Mouse (Mus musculus): ENCODE measurements around the gene Gstp1. TPM values are rescaled to one million over a fixed set of nuclear protein-coding genes. Genes with fewer than 3 reads are reported as not detected.

The Gstp1 gene
- polyA plus RNA-seq, 1 experiment: 225 TPM

DNA sequence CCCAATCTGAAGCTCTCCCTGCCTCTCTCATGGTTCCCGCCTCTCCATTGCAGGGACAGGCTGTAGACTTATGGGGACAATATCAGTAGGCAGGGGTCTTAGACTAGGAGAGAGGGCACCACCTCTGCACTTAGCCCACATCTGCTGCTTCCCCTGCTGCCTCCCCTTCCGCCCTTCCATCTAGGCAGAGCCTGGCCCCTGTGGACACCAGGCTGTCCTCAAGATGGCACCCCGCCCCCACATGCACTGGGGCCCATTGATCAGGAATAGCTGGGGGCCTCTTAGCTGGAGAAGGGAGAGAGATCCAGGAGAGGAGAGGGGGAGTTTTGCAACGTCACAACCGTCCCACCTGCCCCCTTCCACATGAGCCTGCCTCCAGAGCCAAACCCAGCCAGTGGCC, 45.4 kb downstream of the Gstp1 start, which contains the start of gene Tbx10:
Gene Tbx10, plus strand, starts transcription at position 337 of the 400 bp plus-strand sequence.
- TF ChIP-seq POLR2A (IDR thresholded peaks at IDR 0.05; ENCODE audit: low read depth, low read length): no peak
- H3K4me1 ChIP-seq (ENCODE audit: control insufficient read depth, insufficient read depth, low read length): no peaks in the 10 kb centered on the region
- no peak within 1 kb of the TSS for H3K27ac ChIP-seq (ENCODE audit: insufficient read depth, low read length)
- H3K4me3 ChIP-seq (ENCODE audit: insufficient read depth, low read length): no peak within 1 kb of the TSS

DNA sequence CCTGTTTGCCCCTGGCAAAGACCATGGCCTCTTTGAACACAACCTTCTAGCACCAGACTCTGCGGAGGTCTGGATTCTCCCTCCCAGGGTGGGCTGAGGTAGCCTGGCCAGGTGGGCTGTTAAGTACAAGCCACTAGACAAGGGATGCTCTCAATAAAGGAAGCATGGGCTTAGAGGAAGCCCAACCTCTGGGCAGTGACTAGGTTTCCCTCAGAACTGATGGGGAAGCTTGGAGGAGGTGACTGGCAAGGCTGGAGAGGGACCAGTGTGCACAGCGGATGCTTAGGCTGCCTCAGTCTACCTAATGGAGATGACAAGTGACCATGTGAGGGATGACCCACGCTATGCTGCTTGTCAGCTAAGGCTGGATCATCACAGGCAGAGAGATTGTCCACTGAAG, 45.8 kb downstream of the Gstp1 start:
- TF ChIP-seq POLR2A (IDR thresholded peaks at IDR 0.05; ENCODE audit: low read depth, low read length): no peak
- no peak for TF ChIP-seq CTCF (IDR thresholded peaks at IDR 0.05; ENCODE audit: borderline replicate concordance, insufficient read depth, low read length)
- Histone ChIP-seq H3K4me3 (ENCODE audit: insufficient read depth, low read length) (no peak overlapping the region), H3K4me1 (ENCODE audit: control insufficient read depth, insufficient read depth, low read length) (no peaks in the 10 kb centered on the region), H3K27ac (ENCODE audit: insufficient read depth, low read length) (no peak overlapping the region)

DNA sequence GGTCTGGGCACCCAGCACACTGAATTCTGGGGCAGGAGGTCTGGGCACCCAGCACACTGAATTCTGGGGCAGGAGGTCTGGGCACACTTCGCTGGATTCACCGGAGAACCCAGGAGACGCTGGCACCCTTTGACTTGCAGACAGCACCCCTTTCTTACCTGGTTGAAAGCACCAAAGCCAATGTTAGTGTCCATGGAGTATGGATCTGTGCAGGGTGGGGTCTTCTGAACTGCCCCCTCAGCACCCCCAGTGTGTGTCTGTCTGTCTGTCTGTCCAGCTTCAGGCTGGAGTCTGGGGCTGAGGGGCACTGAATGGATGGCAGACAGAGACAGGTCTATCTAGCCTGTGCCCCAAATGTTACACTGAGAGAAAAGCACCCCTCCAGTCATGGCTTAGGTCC, 46.2 kb downstream of the Gstp1 start:
- Histone ChIP-seq H3K4me1 (ENCODE audit: control insufficient read depth, insufficient read depth, low read length) (peaks cover 3% of the 10 kb centered on the region; the same call in 1 of the 2 replicates), H3K27ac (ENCODE audit: insufficient read depth, low read length) (no peak overlapping the region), H3K4me3 (ENCODE audit: insufficient read depth, low read length) (no peak overlapping the region)
- no peak for TF ChIP-seq POLR2A (IDR thresholded peaks at IDR 0.05; ENCODE audit: low read depth, low read length)

DNA sequence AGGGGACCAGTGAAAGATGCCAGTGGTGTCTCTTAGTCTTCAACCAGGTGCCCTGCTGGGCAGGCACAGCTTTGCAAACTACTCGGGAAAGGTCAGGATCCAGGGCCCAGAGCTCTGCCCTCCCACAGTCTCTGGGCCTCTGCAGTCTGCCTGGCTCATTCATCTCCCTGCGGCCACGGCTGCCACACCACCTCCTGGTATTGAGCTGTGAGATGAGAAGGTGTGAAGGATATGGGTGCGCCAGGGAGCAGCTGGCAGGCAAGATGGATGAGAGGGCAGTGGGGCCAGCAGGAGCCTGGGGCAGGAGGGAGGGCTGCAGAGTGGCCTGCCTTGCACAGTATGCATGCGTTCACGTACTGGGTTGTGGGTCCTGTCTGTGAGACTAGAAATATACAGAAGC, 47.0 kb downstream of the Gstp1 start:
- Histone ChIP-seq H3K4me3 (ENCODE audit: insufficient read depth, low read length) (no peak overlapping the region), H3K4me1 (ENCODE audit: control insufficient read depth, insufficient read depth, low read length) (peaks cover 5% of the 10 kb centered on the region; the same call in 1 of the 2 replicates), H3K27ac (ENCODE audit: insufficient read depth, low read length) (no peak overlapping the region)
- TF ChIP-seq CTCF (IDR thresholded peaks at IDR 0.05; ENCODE audit: borderline replicate concordance, insufficient read depth, low read length) (no peak), POLR2A (IDR thresholded peaks at IDR 0.05; ENCODE audit: low read depth, low read length) (no peak)

DNA sequence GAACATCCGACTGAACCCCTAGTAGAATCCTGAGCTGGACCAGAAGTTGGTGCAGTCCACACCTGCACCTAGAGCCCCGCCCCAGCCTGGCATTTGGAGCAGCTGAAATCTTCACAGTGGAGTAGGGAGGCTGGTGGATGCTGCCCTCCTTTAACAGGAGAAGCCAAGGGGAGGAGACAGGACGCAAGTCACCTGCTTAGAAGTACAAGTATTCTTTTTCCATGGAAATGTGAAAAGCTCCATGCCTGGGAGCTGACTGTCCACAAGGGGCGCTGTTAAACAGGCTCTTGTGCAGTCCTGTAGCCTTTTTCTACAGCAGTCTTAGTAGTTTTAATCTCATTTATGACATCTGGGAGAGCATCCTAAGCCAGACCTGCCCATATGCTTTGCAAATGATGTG, 49.0 kb downstream of the Gstp1 start:
- Histone ChIP-seq H3K4me3 (ENCODE audit: insufficient read depth, low read length) (no peak overlapping the region), H3K27ac (ENCODE audit: insufficient read depth, low read length) (no peak overlapping the region), H3K4me1 (ENCODE audit: control insufficient read depth, insufficient read depth, low read length) (peaks cover 5% of the 10 kb centered on the region; the same call in 1 of the 2 replicates)
- no peak for TF ChIP-seq POLR2A (IDR thresholded peaks at IDR 0.05; ENCODE audit: low read depth, low read length)
- TF ChIP-seq CTCF (IDR thresholded peaks at IDR 0.05; ENCODE audit: borderline replicate concordance, insufficient read depth, low read length): no peak

DNA sequence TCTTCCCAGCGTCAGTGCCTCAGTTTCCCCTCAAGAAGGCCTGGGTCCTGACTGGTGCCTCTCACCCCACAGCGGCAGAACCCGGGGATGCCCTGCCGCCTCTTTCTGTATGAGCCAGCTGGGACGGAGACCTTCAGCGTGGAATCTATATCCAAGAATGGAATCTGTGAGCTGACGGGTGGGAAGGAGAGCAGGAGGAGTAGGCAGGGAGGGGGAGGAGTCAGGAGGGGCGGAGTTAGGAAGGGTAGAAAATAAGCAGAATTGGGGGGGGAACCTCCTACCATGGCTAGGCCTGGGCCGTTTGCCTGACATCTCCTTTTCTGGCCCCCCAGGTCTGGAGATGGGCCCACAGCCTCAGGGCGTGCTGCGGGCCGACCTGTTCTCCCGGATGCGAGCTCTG, 49.7 kb downstream of the Gstp1 start:
- no peak for TF ChIP-seq CTCF (IDR thresholded peaks at IDR 0.05; ENCODE audit: borderline replicate concordance, insufficient read depth, low read length)
- no peak for TF ChIP-seq POLR2A (IDR thresholded peaks at IDR 0.05; ENCODE audit: low read depth, low read length)
- peaks cover 5% of the 10 kb centered on the region; the same call in 1 of the 2 replicates for H3K4me1 ChIP-seq (ENCODE audit: control insufficient read depth, insufficient read depth, low read length)
- H3K4me3 ChIP-seq (ENCODE audit: insufficient read depth, low read length): no peak overlapping the region
- H3K27ac ChIP-seq (ENCODE audit: insufficient read depth, low read length): no peak overlapping the region

DNA sequence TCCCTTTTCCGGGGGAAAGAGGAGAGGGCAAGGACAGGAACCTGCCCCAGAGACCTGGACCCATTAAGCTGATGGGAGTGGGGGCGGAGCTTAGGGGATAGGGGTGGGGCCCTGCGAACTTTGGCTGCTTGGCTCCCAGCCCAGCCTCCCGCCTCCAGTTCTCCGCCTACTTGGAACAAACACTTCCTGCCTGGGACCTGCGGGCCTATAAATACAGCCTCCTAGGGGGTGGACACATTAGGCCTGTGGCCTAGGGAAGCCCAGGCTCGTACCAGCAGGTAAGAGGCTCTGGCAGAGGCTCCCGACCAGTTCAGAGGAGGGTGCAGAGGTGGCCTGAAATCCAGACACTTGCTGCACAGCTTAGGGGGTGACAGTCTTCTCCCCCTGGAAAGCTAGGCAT, 51.5 kb downstream of the Gstp1 start, which contains the start of gene Acy3:
Gene Acy3, plus strand, starts transcription at position 237 of the 400 bp plus-strand sequence.
- peak; percentile 75 for TF ChIP-seq POLR2A (IDR thresholded peaks at IDR 0.05; ENCODE audit: low read depth, low read length)
- TF ChIP-seq CTCF (IDR thresholded peaks at IDR 0.05; ENCODE audit: borderline replicate concordance, insufficient read depth, low read length): no peak
- H3K4me3 ChIP-seq (ENCODE audit: insufficient read depth, low read length): no peak within 1 kb of the TSS
- H3K27ac ChIP-seq (ENCODE audit: insufficient read depth, low read length): no peak within 1 kb of the TSS
- peaks cover 5% of the 10 kb centered on the region; the same call in 1 of the 2 replicates for H3K4me1 ChIP-seq (ENCODE audit: control insufficient read depth, insufficient read depth, low read length)

Other genes starting within 250 kb of the Gstp1 start
- 48.4 and 65.0 TPM in 2 replicates for gene Chka, start 186.2 kb downstream of the Gstp1 start, polyA plus RNA-seq (2011; ENCODE audit: insufficient read length, low read depth, missing spikeins)
- gene Tcirg1, start 130.9 kb downstream of the Gstp1 start, polyA plus RNA-seq (2011; ENCODE audit: insufficient read length, low read depth, missing spikeins): 56.8 and 60.7 TPM in 2 replicates
- 97.0 and 108 TPM in 2 replicates for gene Ndufs8, start 125.2 kb downstream of the Gstp1 start, polyA plus RNA-seq (2011; ENCODE audit: insufficient read length, low read depth, missing spikeins)
- 3.8 and 4.3 TPM in 2 replicates for gene Aldh3b1, start 108.2 kb downstream of the Gstp1 start, polyA plus RNA-seq (2011; ENCODE audit: insufficient read length, low read depth, missing spikeins)
- 34.5 and 44.9 TPM in 2 replicates for gene Unc93b1, start 102.8 kb downstream of the Gstp1 start, polyA plus RNA-seq (2011; ENCODE audit: insufficient read length, low read depth, missing spikeins)
- gene Aldh3b3, start 79.3 kb downstream of the Gstp1 start, polyA plus RNA-seq (2011; ENCODE audit: insufficient read length, low read depth, missing spikeins): not detected in 2 replicates
- not detected in 2 replicates for gene Aldh3b2, start 65.7 kb downstream of the Gstp1 start, polyA plus RNA-seq (2011; ENCODE audit: insufficient read length, low read depth, missing spikeins)
- gene Acy3, start 51.4 kb downstream of the Gstp1 start, polyA plus RNA-seq (2011; ENCODE audit: insufficient read length, low read depth, missing spikeins): 4.9 and 7.7 TPM in 2 replicates
- not detected in 2 replicates for gene Tbx10, start 45.2 kb downstream of the Gstp1 start, polyA plus RNA-seq (2011; ENCODE audit: insufficient read length, low read depth, missing spikeins)
- gene Nudt8, start 37.4 kb downstream of the Gstp1 start, polyA plus RNA-seq (2011; ENCODE audit: insufficient read length, low read depth, missing spikeins): 18.5 and 19.7 TPM in 2 replicates
- 2.1 TPM in 2 replicates for gene Gm49405, start 37.4 kb downstream of the Gstp1 start, polyA plus RNA-seq (2011; ENCODE audit: insufficient read length, low read depth, missing spikeins)
- gene Doc2g, start 34.7 kb downstream of the Gstp1 start, polyA plus RNA-seq (2011; ENCODE audit: insufficient read length, low read depth, missing spikeins): 2.1 and 3.2 TPM in 2 replicates
- 64.3 and 74.1 TPM in 2 replicates for gene Ndufv1, start 25.2 kb downstream of the Gstp1 start, polyA plus RNA-seq (2011; ENCODE audit: insufficient read length, low read depth, missing spikeins)
- 1.7 and 3.1 TPM in 2 replicates for gene Gstp2, start 8.0 kb upstream of the Gstp1 start, polyA plus RNA-seq (2011; ENCODE audit: insufficient read length, low read depth, missing spikeins)
- not detected in 2 replicates for gene Gstp3, start 21.6 kb upstream of the Gstp1 start, polyA plus RNA-seq (2011; ENCODE audit: insufficient read length, low read depth, missing spikeins)
- not detected in 2 replicates for gene Cabp2, start 43.6 kb upstream of the Gstp1 start, polyA plus RNA-seq (2011; ENCODE audit: insufficient read length, low read depth, missing spikeins)
- 25.1 and 32.1 TPM in 2 replicates for gene Cdk2ap2, start 59.2 kb upstream of the Gstp1 start, polyA plus RNA-seq (2011; ENCODE audit: insufficient read length, low read depth, missing spikeins)
- gene Pitpnm1, start 62.0 kb upstream of the Gstp1 start, polyA plus RNA-seq (2011; ENCODE audit: insufficient read length, low read depth, missing spikeins): 14.5 and 19.5 TPM in 2 replicates
- 63.9 and 72.7 TPM in 2 replicates for gene Aip, start 87.9 kb upstream of the Gstp1 start, polyA plus RNA-seq (2011; ENCODE audit: insufficient read length, low read depth, missing spikeins)
- gene Gpr152, start 101.8 kb upstream of the Gstp1 start, polyA plus RNA-seq (2011; ENCODE audit: insufficient read length, low read depth, missing spikeins): not detected in 2 replicates
- not detected in 2 replicates for gene Cabp4, start 106.0 kb upstream of the Gstp1 start, polyA plus RNA-seq (2011; ENCODE audit: insufficient read length, low read depth, missing spikeins)
- 143 and 179 TPM in 2 replicates for gene Coro1b, start 110.6 kb upstream of the Gstp1 start, polyA plus RNA-seq (2011; ENCODE audit: insufficient read length, low read depth, missing spikeins)
- gene Ptprcap, start 115.6 kb upstream of the Gstp1 start, polyA plus RNA-seq (2011; ENCODE audit: insufficient read length, low read depth, missing spikeins): 0.50 TPM in 1 of 2 replicates, not detected in the other
- 18.7 and 35.9 TPM in 2 replicates for gene Rps6kb2, start 125.4 kb upstream of the Gstp1 start, polyA plus RNA-seq (2011; ENCODE audit: insufficient read length, low read depth, missing spikeins)
- 3.3 and 4.4 TPM in 2 replicates for gene Carns1, start 137.5 kb upstream of the Gstp1 start, polyA plus RNA-seq (2011; ENCODE audit: insufficient read length, low read depth, missing spikeins)
- gene Tbc1d10c, start 153.3 kb upstream of the Gstp1 start, polyA plus RNA-seq (2011; ENCODE audit: insufficient read length, low read depth, missing spikeins): 0.25 and 0.42 TPM in 2 replicates
- gene Ppp1ca, start 154.1 kb upstream of the Gstp1 start, polyA plus RNA-seq (2011; ENCODE audit: insufficient read length, low read depth, missing spikeins): 327 and 340 TPM in 2 replicates
- gene Rad9a, start 163.7 kb upstream of the Gstp1 start, polyA plus RNA-seq (2011; ENCODE audit: insufficient read length, low read depth, missing spikeins): 25.5 and 32.3 TPM in 2 replicates
- 15.2 and 16.8 TPM in 2 replicates for gene Clcf1, start 176.3 kb upstream of the Gstp1 start, polyA plus RNA-seq (2011; ENCODE audit: insufficient read length, low read depth, missing spikeins)
- gene AC109138.7, start 176.4 kb upstream of the Gstp1 start, polyA plus RNA-seq (2011; ENCODE audit: insufficient read length, low read depth, missing spikeins): not detected in 2 replicates
- 55.2 and 55.8 TPM in 2 replicates for gene Pold4, start 193.9 kb upstream of the Gstp1 start, polyA plus RNA-seq (2011; ENCODE audit: insufficient read length, low read depth, missing spikeins)
- 14.0 and 22.5 TPM in 2 replicates for gene Ssh3, start 231.2 kb upstream of the Gstp1 start, polyA plus RNA-seq (2011; ENCODE audit: insufficient read length, low read depth, missing spikeins)
- 5.7 and 7.3 TPM in 2 replicates for gene Ankrd13d, start 245.2 kb upstream of the Gstp1 start, polyA plus RNA-seq (2011; ENCODE audit: insufficient read length, low read depth, missing spikeins)